Mouse (Mus musculus): ENCODE measurements around the gene Cradd. TPM values are rescaled to one million over a fixed set of nuclear protein-coding genes. Genes with fewer than 3 reads are reported as not detected.

The Cradd gene
- total and polyA plus RNA-seq, 3 experiments = 1.9 to 9.0 TPM; not detected in 1

DNA sequence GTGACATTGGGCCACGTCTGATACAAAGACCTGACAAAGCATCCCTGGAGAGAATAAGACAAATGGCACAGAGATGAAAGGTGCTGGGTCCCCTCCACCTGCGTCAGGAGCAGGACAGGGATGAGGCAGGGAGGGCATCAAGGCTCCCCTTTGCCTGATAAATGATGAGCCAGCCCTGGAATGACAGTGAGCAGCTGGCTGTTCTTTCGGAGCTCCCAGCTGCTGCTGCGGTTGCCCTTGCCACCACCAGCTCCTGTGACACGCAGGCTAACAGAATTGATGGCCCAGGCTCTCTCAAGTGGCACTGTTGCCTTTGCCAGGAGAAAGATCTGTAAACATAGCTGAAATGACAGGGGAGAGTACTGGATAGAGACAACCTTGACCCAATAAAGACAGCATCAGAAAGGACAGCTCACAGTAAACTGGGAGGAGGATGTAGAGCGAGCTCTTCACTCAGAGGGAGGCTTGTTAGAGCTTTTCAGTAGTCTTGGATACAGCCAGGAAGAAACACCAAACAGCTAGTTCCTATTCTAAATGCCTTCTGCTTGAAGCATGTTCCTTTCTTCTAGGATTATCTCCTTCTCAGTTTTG, 31.8 kb upstream of the Cradd start:
- 0 out of 4 replicates have a peak, but pooled peaks cover 2% of the 10 kb centered on the region in 2 experiments for H3K27me3 ChIP-seq (ENCODE audit: control insufficient read depth in 1 of 2, insufficient read depth in 2 of 2, low read length in 2 of 2)
- no peak for TF ChIP-seq NRF1 (IDR thresholded peaks at IDR 0.05; ENCODE audit: insufficient read depth, low read depth, low read length, poor library complexity, severe bottlenecking)
- no peak for TF ChIP-seq MEF2A (IDR thresholded peaks at IDR 0.05; ENCODE audit: extremely low read depth, insufficient replicate concordance, low read depth, low read length, poor library complexity, severe bottlenecking)
- TF ChIP-seq NELFE (IDR thresholded peaks at IDR 0.05; ENCODE audit: low read depth, low read length) = no peak
- no peak for TF ChIP-seq ETS1 (IDR thresholded peaks at IDR 0.05; ENCODE audit: low read depth, low read length)

DNA sequence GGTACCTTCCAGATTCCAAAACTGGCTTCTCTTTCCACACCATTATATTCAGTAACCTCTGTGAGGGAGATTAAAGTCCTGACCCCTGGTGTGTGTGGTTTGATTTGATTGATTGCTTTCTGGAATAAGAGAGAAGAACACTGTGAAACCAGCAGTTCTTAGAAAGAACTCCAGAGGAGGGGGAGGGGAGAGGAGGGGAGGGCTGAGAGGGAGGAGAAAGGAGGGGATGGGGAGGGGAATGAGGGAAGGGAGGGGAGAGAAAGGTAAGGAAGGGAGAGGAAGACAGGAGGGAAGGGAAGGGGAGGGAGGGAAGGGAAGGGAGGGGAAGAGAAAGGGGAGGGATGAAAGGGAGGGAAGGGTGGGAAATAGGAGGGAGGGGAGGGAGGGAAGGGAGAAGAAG, 30.7 kb upstream of the Cradd start:
- Histone ChIP-seq H3K9ac (ENCODE audit: control insufficient read depth, low read depth, low read length, poor library complexity, severe bottlenecking) (no peak overlapping the region), H3K27ac (ENCODE audit: control insufficient read depth, low read depth, low read length) (no peak overlapping the region), H3K4me3 (ENCODE audit: control insufficient read depth in 1 of 2, insufficient read depth in 1 of 2, low read depth in 2 of 2, low read length in 2 of 2) (no peak overlapping the region), H3K27me3 (ENCODE audit: control insufficient read depth in 1 of 2, insufficient read depth in 2 of 2, low read length in 2 of 2) (0 out of 4 replicates have a peak, but pooled peaks cover 0 to 2% of the 10 kb centered on the region in 2 experiments), H3K36me3 (ENCODE audit: control insufficient read depth in 1 of 2, insufficient read depth in 2 of 2, low read length in 2 of 2) (no peaks in the 10 kb centered on the region), H3K4me1 (ENCODE audit: control insufficient read depth in 1 of 2, insufficient read depth in 2 of 2, low read length in 2 of 2) (no peaks in the 10 kb centered on the region), H3K79me2 (ENCODE audit: control insufficient read depth, insufficient read depth, low read length, poor library complexity) (no peaks in the 10 kb centered on the region), H3K9me3 (replicated peaks; ENCODE audit: insufficient read depth, low read length) (no peaks in the 10 kb centered on the region)
- no peak for DNase-seq (ENCODE audit: low read depth, low spot score)
- TF ChIP-seq GATA1 (IDR thresholded peaks at IDR 0.05; ENCODE audit: low read depth, low read length) = no peak
- TF ChIP-seq USF2 (IDR thresholded peaks at IDR 0.05; ENCODE audit: borderline replicate concordance in 1 of 2, insufficient read depth in 1 of 2, low read depth in 1 of 2, low read length in 2 of 2) = no peak
- no peak for TF ChIP-seq NELFE (IDR thresholded peaks at IDR 0.05; ENCODE audit: low read depth, low read length)
- no peak for TF ChIP-seq CTCF (IDR thresholded peaks at IDR 0.05 in 2 of 3, conservative IDR thresholded peaks at IDR 0.05 in 1 of 3; ENCODE audit: control insufficient read depth in 1 of 3, insufficient read depth in 1 of 3, low read depth in 2 of 3, low read length in 3 of 3, poor library complexity in 1 of 3, severe bottlenecking in 1 of 3)
- TF ChIP-seq ETS1 (IDR thresholded peaks at IDR 0.05; ENCODE audit: low read depth, low read length) = no peak
- TF ChIP-seq CHD1 (IDR thresholded peaks at IDR 0.05; ENCODE audit: low read depth, low read length) = no peak
- no peak for TF ChIP-seq KAT2A (conservative IDR thresholded peaks at IDR 0.05; ENCODE audit: low read depth, low read length)
- no peak for TF ChIP-seq MYB (IDR thresholded peaks at IDR 0.05; ENCODE audit: low read depth, low read length)
- no peak for TF ChIP-seq SIN3A (IDR thresholded peaks at IDR 0.05; ENCODE audit: low read length)
- no peak for TF ChIP-seq UBTF (IDR thresholded peaks at IDR 0.05; ENCODE audit: borderline replicate concordance, insufficient read depth, low read depth, low read length)
- no peak for TF ChIP-seq GABPA (IDR thresholded peaks at IDR 0.05; ENCODE audit: low read depth, low read length)
- no peak for TF ChIP-seq RCOR1 (IDR thresholded peaks at IDR 0.05; ENCODE audit: low read depth, low read length)
- no peak for TF ChIP-seq TCF12 (IDR thresholded peaks at IDR 0.05; ENCODE audit: low read depth, low read length)
- TF ChIP-seq ZKSCAN1 (IDR thresholded peaks at IDR 0.05; ENCODE audit: low read depth, low read length) = no peak
- no peak for TF ChIP-seq POLR2A (IDR thresholded peaks at IDR 0.05; ENCODE audit: control insufficient read depth in 1 of 2, insufficient read depth in 1 of 2, low read depth in 1 of 2, low read length in 2 of 2, poor library complexity in 1 of 2)
- TF ChIP-seq ZNF384 (IDR thresholded peaks at IDR 0.05; ENCODE audit: low read depth, low read length) = no peak
- no peak for TF ChIP-seq ZMIZ1 (IDR thresholded peaks at IDR 0.05; ENCODE audit: low read depth, low read length)
- TF ChIP-seq RAD21 (IDR thresholded peaks at IDR 0.05; ENCODE audit: low read depth, low read length) = no peak

More for the DNA sequence above, 31.8 kb upstream of the Cradd start:
- no peak overlapping the region for H3K27ac ChIP-seq (ENCODE audit: control insufficient read depth, low read depth, low read length)
- no peak for DNase-seq (ENCODE audit: low read depth, low spot score)
- H3K4me1 ChIP-seq (ENCODE audit: control insufficient read depth in 1 of 2, insufficient read depth in 2 of 2, low read length in 2 of 2) = no peaks in the 10 kb centered on the region
- no peaks in the 10 kb centered on the region for H3K79me2 ChIP-seq (ENCODE audit: control insufficient read depth, insufficient read depth, low read length, poor library complexity)
- no peak overlapping the region for H3K4me3 ChIP-seq (ENCODE audit: control insufficient read depth in 1 of 2, insufficient read depth in 1 of 2, low read depth in 2 of 2, low read length in 2 of 2)
- H3K9ac ChIP-seq (ENCODE audit: control insufficient read depth, low read depth, low read length, poor library complexity, severe bottlenecking) = no peak overlapping the region
- no peaks in the 10 kb centered on the region for H3K36me3 ChIP-seq (ENCODE audit: control insufficient read depth in 1 of 2, insufficient read depth in 2 of 2, low read length in 2 of 2)
- no peaks in the 10 kb centered on the region for H3K9me3 ChIP-seq (replicated peaks; ENCODE audit: insufficient read depth, low read length)
